In the genomic region with DNA sequence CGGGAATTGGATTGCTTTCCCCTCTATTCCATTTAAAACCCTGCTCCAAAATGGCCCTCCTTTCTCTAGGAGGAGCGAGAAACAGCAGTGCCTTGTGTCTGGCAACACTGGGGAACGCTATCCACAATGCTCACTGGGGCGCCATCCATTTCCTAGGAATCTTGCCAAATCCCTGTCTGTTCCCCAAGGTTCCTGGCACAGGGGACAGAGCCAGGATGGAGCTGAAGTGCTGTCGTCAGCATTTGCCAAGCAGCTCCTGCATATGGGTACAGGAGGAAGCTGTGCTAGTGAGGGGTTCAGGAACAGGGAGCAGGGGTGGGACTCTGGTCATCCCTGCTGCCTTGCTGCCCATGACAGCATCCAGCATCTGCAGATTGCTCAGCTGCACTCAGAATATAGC, we compare ENCODE assay signal across 8 mouse cellular contexts.
DNase-seq lines count a peak whose midpoint lies in the region; ATAC-seq lines count a peak whose summit lies in the region.

No protein-coding gene starts in this region.

- H3K27ac ChIP-seq in neural tube, embryonic 11.5 days (ENCODE audit: low read depth, low read length) = peak overlapping the region; percentile 67
- peak overlapping the region; percentile 80 for H3K27ac ChIP-seq in forebrain, embryonic 12.5 days
- H3K27ac ChIP-seq in hindbrain, embryonic 13.5 days = peak overlapping the region; percentile 95
- H3K27ac ChIP-seq in lung, embryonic 16.5 days (ENCODE audit: low read length) = 0 out of 2 replicates have a peak overlapping the region, but pooled peaks have one; percentile 4

- no peaks in the 10 kb centered on the region for H3K36me3 ChIP-seq in neural tube, embryonic 11.5 days (ENCODE audit: control insufficient read depth, insufficient read depth, low read length)
- no peaks in the 10 kb centered on the region for H3K36me3 ChIP-seq in forebrain, embryonic 12.5 days (replicated peaks)
- no peaks in the 10 kb centered on the region for H3K36me3 ChIP-seq in hindbrain, embryonic 13.5 days
- H3K36me3 ChIP-seq in lung, embryonic 16.5 days (ENCODE audit: control insufficient read depth, insufficient read depth, low read length) = no peaks in the 10 kb centered on the region

- H3K27me3 ChIP-seq in neural tube, embryonic 11.5 days (ENCODE audit: control insufficient read depth, insufficient read depth, low read length) = no peaks in the 10 kb centered on the region
- H3K27me3 ChIP-seq in forebrain, embryonic 12.5 days = no peaks in the 10 kb centered on the region
- H3K27me3 ChIP-seq in hindbrain, embryonic 13.5 days = no peaks in the 10 kb centered on the region
- H3K27me3 ChIP-seq in lung, embryonic 16.5 days (ENCODE audit: control insufficient read depth, insufficient read depth, low read depth, low read length) = no peaks in the 10 kb centered on the region

- H3K4me1 ChIP-seq in neural tube, embryonic 11.5 days (ENCODE audit: control insufficient read depth, insufficient read depth, low read length) = peaks cover 22% of the 10 kb centered on the region
- peaks cover 28% of the 10 kb centered on the region for H3K4me1 ChIP-seq in forebrain, embryonic 12.5 days
- H3K4me1 ChIP-seq in hindbrain, embryonic 13.5 days (replicated peaks) = peaks cover 34% of the 10 kb centered on the region
- H3K4me1 ChIP-seq in lung, embryonic 16.5 days (replicated peaks; ENCODE audit: control insufficient read depth, insufficient read depth, low read length) = peaks cover 28% of the 10 kb centered on the region

- WGBS in neural tube, embryonic 11.5 days = 70% methylated on average over 5 of the region's 5 CpGs
- 41% methylated on average over 5 of the region's 5 CpGs for WGBS in forebrain, embryonic 12.5 days
- 37% methylated on average over 5 of the region's 5 CpGs for WGBS in hindbrain, embryonic 13.5 days
- WGBS in lung, embryonic 16.5 days = 36% methylated on average over 5 of the region's 5 CpGs

- H3K4me3 ChIP-seq in neural tube, embryonic 11.5 days (ENCODE audit: low read depth, low read length) = no peak overlapping the region
- no peak overlapping the region for H3K4me3 ChIP-seq in forebrain, embryonic 12.5 days (replicated peaks)
- no peak overlapping the region for H3K4me3 ChIP-seq in hindbrain, embryonic 13.5 days
- no peak overlapping the region for H3K4me3 ChIP-seq in lung, embryonic 16.5 days (ENCODE audit: low read length)

- DNase-seq in neural tube, embryonic 11.5 days (ENCODE audit: low spot score) = no peak
- no peak for DNase-seq in neural tube, embryonic 10.5 days (ENCODE audit: extremely low spot score, low spot score)
- DNase-seq in right cerebral cortex, postnatal 4 days = peak; percentile 58
- DNase-seq in urinary bladder, postnatal 25 days (ENCODE audit: low spot score) = no peak

- no peaks in the 10 kb centered on the region for H3K9me3 ChIP-seq in neural tube, embryonic 11.5 days (ENCODE audit: control insufficient read depth, low read length)
- no peaks in the 10 kb centered on the region for H3K9me3 ChIP-seq in forebrain, embryonic 12.5 days
- H3K9me3 ChIP-seq in hindbrain, embryonic 13.5 days = no peaks in the 10 kb centered on the region
- H3K9me3 ChIP-seq in lung, embryonic 16.5 days (ENCODE audit: control insufficient read depth, low read length) = no peaks in the 10 kb centered on the region

- no peak for ATAC-seq in neural tube, embryonic 11.5 days (ENCODE audit: insufficient read depth, low FRiP score, low TSS enrichment)
- peak; percentile 36; the same call in 1 of the 2 replicates for ATAC-seq in forebrain, embryonic 12.5 days (ENCODE audit: low FRiP score)
- ATAC-seq in hindbrain, embryonic 13.5 days (ENCODE audit: low FRiP score) = peak; percentile 57
- peak; percentile 68 for ATAC-seq in lung, embryonic 16.5 days (ENCODE audit: low read depth)
- no peak for ATAC-seq in erythroid progenitor cell, adult 5-6 weeks (replicated peaks; ENCODE audit: low FRiP score, poor library complexity, severe bottlenecking)

- H3K4me2 ChIP-seq in neural tube, embryonic 11.5 days (ENCODE audit: low read depth) = no peak overlapping the region
- no peak overlapping the region for H3K4me2 ChIP-seq in forebrain, embryonic 12.5 days
- no peak overlapping the region for H3K4me2 ChIP-seq in hindbrain, embryonic 13.5 days
- H3K4me2 ChIP-seq in lung, embryonic 16.5 days (ENCODE audit: low read depth, low read length) = no peak overlapping the region

- H3K9ac ChIP-seq in neural tube, embryonic 11.5 days (ENCODE audit: low read length) = peak overlapping the region; percentile 18
- H3K9ac ChIP-seq in forebrain, embryonic 12.5 days = peak overlapping the region; percentile 33; the same call in 1 of the 2 replicates
- peak overlapping the region; percentile 46 for H3K9ac ChIP-seq in hindbrain, embryonic 13.5 days
- H3K9ac ChIP-seq in lung, embryonic 16.5 days (ENCODE audit: low read length) = no peak overlapping the region

Comparison
In these comparisons a context has a peak if more than half of its experiments do, and no peak if none do; other contexts are left out.
1. ATAC-seq: peak in forebrain, embryonic 12.5 days (single experiment), hindbrain, embryonic 13.5 days (single experiment) and lung, embryonic 16.5 days (single experiment); none in neural tube, embryonic 11.5 days (single experiment) and erythroid progenitor cell, adult 5-6 weeks (single experiment).
2. H3K27ac ChIP-seq: peak in every context shown above with its lines; median percentile 95 in hindbrain, embryonic 13.5 days; 80 in forebrain, embryonic 12.5 days; 67 in neural tube, embryonic 11.5 days; 4 in lung, embryonic 16.5 days.